22 mouse cellular contexts compared by ENCODE assay signal in genomic region chr15:79219572-79219971, GRCm38 (mm10). TPM values are rescaled to one million over a fixed set of nuclear protein-coding genes. Genes with fewer than 3 reads are reported as not detected.
DNase-seq lines count a peak whose midpoint lies in the region; ATAC-seq and TF ChIP-seq lines count a peak whose summit lies in the region.
"Had no signal": no experiment of that assay in that cellular context is flagged by ENCODE, and none has a peak within 500 bp of the region (broad histone marks: within the 10 kb centered on the region; RNA-seq: fewer than 3 reads in every experiment).

No protein-coding gene starts in this region.

- H3K4me2 ChIP-seq in lung, embryonic 16.5 days (ENCODE audit: low read depth, low read length) = no peak overlapping the region
- no peak overlapping the region for H3K4me2 ChIP-seq in kidney, postnatal 0 days (ENCODE audit: low read length)
- H3K4me2 ChIP-seq: heart, embryonic 15.5 days; limb, embryonic 13.5 days; lung, embryonic 15.5 days; midbrain, embryonic 12.5 days had no signal

- intact Hi-C loops in gastrocnemius, adult 2 months (cut with DNase I) = no loop called here

- DNase-seq in gastrocnemius, adult 2 months = no peak
- DNase-seq in gastrocnemius, postnatal 10 days = no peak
- DNase-seq in lung, postnatal 25 days (ENCODE audit: low spot score) = no peak
- DNase-seq in kidney, postnatal 0 days (ENCODE audit: low spot score) = peak; percentile 66
- peak; percentile 57 for DNase-seq in retina, embryonic 14.5 days (ENCODE audit: low spot score)
- DNase-seq: adrenal gland, postnatal 25 days; B cell, adult 2 months; gastrocnemius, postnatal 25 days; layer of hippocampus, postnatal 36 days; right cerebral cortex, postnatal 25 days had no signal

- no peak overlapping the region for H3K4me3 ChIP-seq in gastrocnemius, adult 2 months
- H3K4me3 ChIP-seq in lung, embryonic 16.5 days (ENCODE audit: low read length) = no peak overlapping the region
- H3K4me3 ChIP-seq in kidney, postnatal 0 days (replicated peaks; ENCODE audit: low read depth, low read length) = no peak overlapping the region
- H3K4me3 ChIP-seq: erythroblast, embryonic 14.5 days; heart, embryonic 15.5 days; limb, embryonic 13.5 days; lung, embryonic 15.5 days; midbrain, embryonic 12.5 days had no signal

- H3K27ac ChIP-seq in gastrocnemius, adult 2 months = peak overlapping the region; percentile 31; the same call in 1 of the 2 replicates
- no peak overlapping the region for H3K27ac ChIP-seq in lung, embryonic 16.5 days (ENCODE audit: low read length)
- H3K27ac ChIP-seq in kidney, postnatal 0 days = no peak overlapping the region
- H3K27ac ChIP-seq: heart, embryonic 15.5 days; limb, embryonic 13.5 days; lung, embryonic 15.5 days; midbrain, embryonic 12.5 days had no signal

- no peaks in the 10 kb centered on the region; the same call in 1 of the 2 replicates for H3K27me3 ChIP-seq in lung, embryonic 16.5 days (ENCODE audit: control insufficient read depth, insufficient read depth, low read depth, low read length)
- no peaks in the 10 kb centered on the region for H3K27me3 ChIP-seq in kidney, postnatal 0 days (ENCODE audit: insufficient read depth, low read length)
- H3K27me3 ChIP-seq: heart, embryonic 15.5 days; lung, embryonic 15.5 days had no signal

- no peaks in the 10 kb centered on the region for H3K9me3 ChIP-seq in lung, embryonic 16.5 days (ENCODE audit: control insufficient read depth, low read length)
- no peaks in the 10 kb centered on the region for H3K9me3 ChIP-seq in kidney, postnatal 0 days (replicated peaks; ENCODE audit: low read length)
- H3K9me3 ChIP-seq: G1E; heart, embryonic 15.5 days; limb, embryonic 13.5 days; lung, embryonic 15.5 days; midbrain, embryonic 12.5 days had no signal

- H3K36me3 ChIP-seq in lung, embryonic 16.5 days (ENCODE audit: control insufficient read depth, insufficient read depth, low read length) = no peaks in the 10 kb centered on the region
- no peaks in the 10 kb centered on the region for H3K36me3 ChIP-seq in kidney, postnatal 0 days (ENCODE audit: insufficient read depth, low read length)
- H3K36me3 ChIP-seq: G1E; heart, embryonic 15.5 days; limb, embryonic 13.5 days; lung, embryonic 15.5 days; midbrain, embryonic 12.5 days had no signal

- H3K9ac ChIP-seq in lung, embryonic 16.5 days (ENCODE audit: low read length) = no peak overlapping the region
- no peak overlapping the region for H3K9ac ChIP-seq in kidney, postnatal 0 days (ENCODE audit: low read depth, low read length)
- H3K9ac ChIP-seq: heart, embryonic 15.5 days; limb, embryonic 13.5 days; lung, embryonic 15.5 days; midbrain, embryonic 12.5 days had no signal

- TF ChIP-seq CTCF in gastrocnemius, adult 2 months (IDR thresholded peaks at IDR 0.05) = no peak
- no peak for TF ChIP-seq CTCF in kidney, postnatal 0 days (IDR thresholded peaks at IDR 0.05; ENCODE audit: low read depth)

- no peaks in the 10 kb centered on the region for H3K4me1 ChIP-seq in lung, embryonic 16.5 days (replicated peaks; ENCODE audit: control insufficient read depth, insufficient read depth, low read length)
- H3K4me1 ChIP-seq in kidney, postnatal 0 days (replicated peaks; ENCODE audit: insufficient read depth, low read length) = no peaks in the 10 kb centered on the region
- H3K4me1 ChIP-seq: lung, embryonic 15.5 days had no signal

- 0% methylated on average over 1 of the region's 1 CpGs for WGBS in lung, embryonic 16.5 days
- 7% methylated on average over 1 of the region's 1 CpGs for WGBS in kidney, postnatal 0 days

- ATAC-seq in lung, embryonic 16.5 days (ENCODE audit: low read depth) = 0 out of 2 replicates have a peak, but pooled peaks have one; percentile 23
- ATAC-seq in kidney, postnatal 0 days (replicated peaks; ENCODE audit: low FRiP score, low read depth) = peak; percentile 38; the same call in 1 of the 2 replicates
- no peak for ATAC-seq in granulocyte monocyte progenitor cell, adult 5-6 weeks (replicated peaks; ENCODE audit: poor library complexity, severe bottlenecking)
- ATAC-seq in megakaryocyte-erythroid progenitor cell, adult 5-6 weeks (replicated peaks; ENCODE audit: low FRiP score, low TSS enrichment, poor library complexity, severe bottlenecking) = no peak
- ATAC-seq: inflammation-experienced regulatory T-cells, adult 6 months had no signal

RNA-seq across cellular contexts. Expression of gene Pick1, which starts 9.4 kb away (rescaled TPM):
- total RNA-seq in gastrocnemius, adult 2 months (2021) = 10 to 100 TPM; 33.6 to 35.0 TPM
- 10 to 100 TPM; 21.4 to 24.8 TPM for total RNA-seq in gastrocnemius, postnatal 10 days (2021)
- polyA plus RNA-seq in lung, embryonic 16.5 days (2015; fragmentation: Nextera tagmentation; extraction: Ambion mirVana) = 41.2 and 48.4 TPM in 2 replicates
- polyA plus RNA-seq in kidney, postnatal 0 days (2015; fragmentation: Nextera tagmentation; extraction: Ambion mirVana) = 31.8 and 35.6 TPM in 2 replicates
- 7.8 and 11.3 TPM in 2 replicates for total RNA-seq in granulocyte monocyte progenitor cell, adult 5-6 weeks (2014; fragmentation: Nextera tagmentation)
- total RNA-seq in granulocyte monocyte progenitor cell, adult 5-6 weeks (2017) = 5.3 and 8.4 TPM in 2 replicates
- total RNA-seq in megakaryocyte-erythroid progenitor cell, adult 5-6 weeks (2014; fragmentation: Nextera tagmentation) = 15.8 and 20.9 TPM in 2 replicates
- total RNA-seq in megakaryocyte-erythroid progenitor cell, adult 5-6 weeks (2017) = 8.9 and 11.4 TPM in 2 replicates

RNA-seq across cellular contexts. Expression of gene Gm49486, which starts 9.6 kb away (rescaled TPM):
- total RNA-seq in gastrocnemius, adult 2 months (2021) = 1 to 10 TPM in 1 of 2 experiments, under 1 TPM in 1; 0.10 to 1.0 TPM
- total RNA-seq in gastrocnemius, postnatal 10 days (2021) = under 1 TPM; 0.45 to 0.54 TPM
- 0.28 and 0.67 TPM in 2 replicates for polyA plus RNA-seq in lung, embryonic 16.5 days (2015; fragmentation: Nextera tagmentation; extraction: Ambion mirVana)
- 0.33 and 0.42 TPM in 2 replicates for polyA plus RNA-seq in kidney, postnatal 0 days (2015; fragmentation: Nextera tagmentation; extraction: Ambion mirVana)
- 0.83 TPM in 1 of 2 replicates, not detected in the other for total RNA-seq in granulocyte monocyte progenitor cell, adult 5-6 weeks (2014; fragmentation: Nextera tagmentation)
- total RNA-seq in granulocyte monocyte progenitor cell, adult 5-6 weeks (2017) = 0.52 TPM in 1 of 2 replicates, not detected in the other
- total RNA-seq in megakaryocyte-erythroid progenitor cell, adult 5-6 weeks (2014; fragmentation: Nextera tagmentation) = not detected in 2 replicates
- 0.08 TPM in 1 of 2 replicates, not detected in the other for total RNA-seq in megakaryocyte-erythroid progenitor cell, adult 5-6 weeks (2017)
- total RNA-seq: adrenal gland, postnatal 25 days had no signal
- polyA plus RNA-seq: erythroblast, embryonic 14.5 days; G1E; inflammation-experienced regulatory T-cells, adult 6 months had no signal

RNA-seq across cellular contexts. Expression of gene Slc16a8, which starts 35.0 kb away (rescaled TPM):
- under 1 TPM; 0.13 to 0.53 TPM for total RNA-seq in gastrocnemius, adult 2 months (2021)
- under 1 TPM in 1 of 2 experiments, not detected in 1; 0.14 TPM for total RNA-seq in gastrocnemius, postnatal 10 days (2021)
- polyA plus RNA-seq in lung, embryonic 16.5 days (2015; fragmentation: Nextera tagmentation; extraction: Ambion mirVana) = 0.13 and 0.19 TPM in 2 replicates
- 0.23 TPM in 1 of 2 replicates, not detected in the other for polyA plus RNA-seq in kidney, postnatal 0 days (2015; fragmentation: Nextera tagmentation; extraction: Ambion mirVana)
- total RNA-seq in granulocyte monocyte progenitor cell, adult 5-6 weeks (2014; fragmentation: Nextera tagmentation) = not detected in 2 replicates
- total RNA-seq in granulocyte monocyte progenitor cell, adult 5-6 weeks (2017) = not detected in 2 replicates
- not detected in 2 replicates for total RNA-seq in megakaryocyte-erythroid progenitor cell, adult 5-6 weeks (2014; fragmentation: Nextera tagmentation)
- not detected in 2 replicates for total RNA-seq in megakaryocyte-erythroid progenitor cell, adult 5-6 weeks (2017)
- total RNA-seq: adrenal gland, postnatal 25 days; G1E; neutrophil, adult 5-6 weeks had no signal
- polyA plus RNA-seq: erythroblast, embryonic 14.5 days; G1E; inflammation-experienced regulatory T-cells, adult 6 months; thymus, postnatal 0 days had no signal

RNA-seq across cellular contexts. Expression of gene Sox10, which starts 54.5 kb away (rescaled TPM):
- total RNA-seq in gastrocnemius, adult 2 months (2021) = under 1 TPM; 0.71 to 0.81 TPM
- 1 to 10 TPM; 7.6 to 8.1 TPM for total RNA-seq in gastrocnemius, postnatal 10 days (2021)
- 0.67 and 0.82 TPM in 2 replicates for polyA plus RNA-seq in lung, embryonic 16.5 days (2015; fragmentation: Nextera tagmentation; extraction: Ambion mirVana)
- polyA plus RNA-seq in kidney, postnatal 0 days (2015; fragmentation: Nextera tagmentation; extraction: Ambion mirVana) = 0.23 and 0.25 TPM in 2 replicates
- not detected in 2 replicates for total RNA-seq in granulocyte monocyte progenitor cell, adult 5-6 weeks (2014; fragmentation: Nextera tagmentation)
- total RNA-seq in granulocyte monocyte progenitor cell, adult 5-6 weeks (2017) = not detected in 2 replicates
- not detected in 2 replicates for total RNA-seq in megakaryocyte-erythroid progenitor cell, adult 5-6 weeks (2014; fragmentation: Nextera tagmentation)
- total RNA-seq in megakaryocyte-erythroid progenitor cell, adult 5-6 weeks (2017) = not detected in 2 replicates
- total RNA-seq: neutrophil, adult 5-6 weeks had no signal
- polyA plus RNA-seq: erythroblast, embryonic 14.5 days; G1E; inflammation-experienced regulatory T-cells, adult 6 months had no signal

Comparison
In these comparisons a context has a peak if more than half of its experiments do, and no peak if none do; other contexts are left out.
1. DNase-seq: peak in kidney, postnatal 0 days (single experiment) and retina, embryonic 14.5 days (single experiment); none in gastrocnemius, adult 2 months (single experiment), gastrocnemius, postnatal 10 days (single experiment) and lung, postnatal 25 days (single experiment).
2. ATAC-seq: peak in lung, embryonic 16.5 days (single experiment) and kidney, postnatal 0 days (single experiment); none in granulocyte monocyte progenitor cell, adult 5-6 weeks (single experiment) and megakaryocyte-erythroid progenitor cell, adult 5-6 weeks (single experiment).